Mouse (Mus musculus): ENCODE data around the gene Olfr101. TPM values are rescaled to one million over a fixed set of nuclear protein-coding genes. Genes with fewer than 3 reads are reported as not detected.

The Olfr101 gene
- polyA plus RNA-seq, 1 experiment from 2014 or later, result not detected

DNA sequence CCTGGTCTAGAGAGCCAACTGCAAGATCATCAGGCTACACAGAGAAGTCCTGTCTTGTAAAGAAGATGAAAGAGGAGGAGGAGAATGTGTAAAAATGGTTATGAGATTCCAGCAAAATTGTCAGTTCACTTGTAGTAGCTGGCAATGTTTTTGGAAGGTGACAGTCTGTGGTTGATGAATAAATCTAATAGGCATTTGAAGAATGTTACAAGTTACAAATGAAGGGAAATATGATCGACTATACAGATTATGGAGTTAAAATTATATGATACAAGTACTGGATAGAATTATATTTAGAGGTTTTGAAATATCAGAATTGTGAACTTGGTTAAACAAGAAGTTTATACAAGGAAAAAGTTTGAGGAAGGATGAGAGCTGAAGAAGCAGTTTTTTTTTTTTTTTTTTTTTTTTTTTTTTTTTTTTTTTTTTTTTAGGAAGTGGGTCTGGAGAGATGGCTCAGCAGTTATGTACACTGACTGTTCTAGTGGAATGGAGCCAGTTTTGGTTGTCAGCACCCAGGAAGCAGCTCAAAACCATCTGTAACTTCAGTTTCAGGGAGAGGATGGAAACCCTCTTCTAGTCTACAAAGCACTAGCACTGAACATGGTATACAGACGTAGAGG, 28.4 kb downstream of the Olfr101 start:
- 52% methylated on average over 2 of the region's 2 CpGs for WGBS
- Histone ChIP-seq H3K4me2 (ENCODE audit: low read length) (no peak overlapping the region), H3K4me3 (ENCODE audit: control insufficient read depth in 1 of 2, insufficient read depth in 1 of 2, low read depth in 1 of 2, low read length in 2 of 2) (no peak overlapping the region), H3K9me3 (ENCODE audit: control insufficient read depth, low read length) (no peaks in the 10 kb centered on the region), H3K27ac (replicated peaks in 1 of 2; ENCODE audit: control insufficient read depth in 1 of 2, insufficient read depth in 1 of 2, low read depth in 2 of 2, low read length in 2 of 2) (no peak overlapping the region), H3K4me1 (ENCODE audit: control insufficient read depth in 2 of 2, insufficient read depth in 2 of 2, low read length in 2 of 2) (no peaks in the 10 kb centered on the region), H3K36me3 (ENCODE audit: control insufficient read depth, insufficient read depth, low read length) (no peaks in the 10 kb centered on the region), H3K27me3 (ENCODE audit: control insufficient read depth, insufficient read depth, low read length) (no peaks in the 10 kb centered on the region), H3K9ac (ENCODE audit: low read length) (no peak overlapping the region)
- ATAC-seq (ENCODE audit: insufficient number of reproducible peaks, insufficient read depth, low FRiP score, low read depth), result no peak

GRCm38 (mm10) chr17:37270702-37271092, 33.4 kb downstream of the Olfr101 start:
- Histone ChIP-seq H3K4me1 (ENCODE audit: control insufficient read depth in 2 of 2, insufficient read depth in 2 of 2, low read length in 2 of 2) (peaks cover 0 to 3% of the 10 kb centered on the region in 2 experiments; a peak in 1 of 4 replicates), H3K9me3 (ENCODE audit: control insufficient read depth, low read length) (no peaks in the 10 kb centered on the region), H3K27ac (replicated peaks in 1 of 2; ENCODE audit: control insufficient read depth in 1 of 2, insufficient read depth in 1 of 2, low read depth in 2 of 2, low read length in 2 of 2) (no peak overlapping the region), H3K4me3 (ENCODE audit: control insufficient read depth in 1 of 2, insufficient read depth in 1 of 2, low read depth in 1 of 2, low read length in 2 of 2) (peak overlapping the region; percentile 58 to 62), H3K4me2 (ENCODE audit: low read length) (peak overlapping the region; percentile 93), H3K36me3 (ENCODE audit: control insufficient read depth, insufficient read depth, low read length) (no peaks in the 10 kb centered on the region), H3K9ac (ENCODE audit: low read length) (peak overlapping the region; percentile 68), H3K27me3 (ENCODE audit: control insufficient read depth, insufficient read depth, low read length) (no peaks in the 10 kb centered on the region)
- 46% methylated on average over 8 of the region's 8 CpGs for WGBS
- ATAC-seq (ENCODE audit: insufficient number of reproducible peaks, insufficient read depth, low FRiP score, low read depth), result 0 out of 2 replicates have a peak, but pooled peaks have one; percentile 29

DNA sequence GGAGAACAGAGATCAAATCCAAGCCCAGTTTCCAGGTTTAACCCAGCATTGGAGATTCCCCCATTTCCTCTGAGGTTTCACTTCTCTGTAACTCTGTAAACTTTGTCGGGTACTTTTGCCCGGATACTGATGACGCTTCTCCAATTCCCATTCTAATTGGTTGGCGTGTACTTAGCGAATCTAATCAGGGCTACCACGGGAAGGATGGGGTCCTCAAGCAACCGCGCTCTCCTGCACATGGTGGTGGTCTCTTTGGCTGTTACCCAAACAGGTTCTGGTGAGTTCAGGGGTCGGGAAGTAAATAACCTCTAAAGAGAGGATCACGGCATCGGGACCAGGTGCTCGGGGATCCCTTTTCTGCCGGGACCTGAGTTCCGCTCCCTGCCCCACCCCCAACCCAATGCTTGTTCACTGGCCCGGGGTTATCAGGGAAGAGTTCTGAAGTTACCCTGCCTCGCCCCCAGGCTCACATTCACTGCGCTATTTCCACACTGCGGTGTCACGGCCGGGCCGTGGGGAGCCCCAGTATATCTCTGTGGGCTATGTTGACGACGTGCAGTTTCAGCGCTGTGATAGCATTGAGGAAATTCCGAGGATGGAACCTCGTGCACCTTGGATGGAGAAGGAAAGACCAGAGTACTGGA, 33.9 kb downstream of the Olfr101 start, which contains the start of gene H2-M3:
H2-M3 (plus strand) TSS at position 163 of the 644 bp plus-strand sequence.
- Histone ChIP-seq H3K4me2 (ENCODE audit: low read length) (peak within 1 kb of the TSS; percentile 93), H3K4me3 (ENCODE audit: control insufficient read depth in 1 of 2, insufficient read depth in 1 of 2, low read depth in 1 of 2, low read length in 2 of 2) (peak within 1 kb of the TSS; percentile 58 to 62), H3K4me1 (ENCODE audit: control insufficient read depth in 2 of 2, insufficient read depth in 2 of 2, low read length in 2 of 2) (peaks cover 0 to 3% of the 10 kb centered on the region in 2 experiments; a peak in 1 of 4 replicates), H3K9ac (ENCODE audit: low read length) (peak within 1 kb of the TSS; percentile 68), H3K27me3 (ENCODE audit: control insufficient read depth, insufficient read depth, low read length) (no peaks in the 10 kb centered on the region), H3K27ac (replicated peaks in 1 of 2; ENCODE audit: control insufficient read depth in 1 of 2, insufficient read depth in 1 of 2, low read depth in 2 of 2, low read length in 2 of 2) (no peak within 1 kb of the TSS), H3K9me3 (ENCODE audit: control insufficient read depth, low read length) (no peaks in the 10 kb centered on the region), H3K36me3 (ENCODE audit: control insufficient read depth, insufficient read depth, low read length) (no peaks in the 10 kb centered on the region)
- WGBS, result 2% methylated on average over 26 of the region's 26 CpGs
- peak; percentile 82; the same call in 1 of the 2 replicates for ATAC-seq (ENCODE audit: insufficient number of reproducible peaks, insufficient read depth, low FRiP score, low read depth)

GRCm38 (mm10) chr17:37263626-37264025, 40.5 kb downstream of the Olfr101 start, which contains the start of gene Olfr98:
Gene Olfr98 (minus strand): TSS chr17:37263749.
- Histone ChIP-seq H3K9ac (ENCODE audit: low read length) (no peak within 1 kb of the TSS), H3K36me3 (ENCODE audit: control insufficient read depth, insufficient read depth, low read length) (no peaks in the 10 kb centered on the region), H3K27me3 (ENCODE audit: control insufficient read depth, insufficient read depth, low read length) (no peaks in the 10 kb centered on the region), H3K4me1 (ENCODE audit: control insufficient read depth in 2 of 2, insufficient read depth in 2 of 2, low read length in 2 of 2) (no peaks in the 10 kb centered on the region), H3K4me2 (ENCODE audit: low read length) (no peak within 1 kb of the TSS), H3K27ac (replicated peaks in 1 of 2; ENCODE audit: control insufficient read depth in 1 of 2, insufficient read depth in 1 of 2, low read depth in 2 of 2, low read length in 2 of 2) (no peak within 1 kb of the TSS), H3K4me3 (ENCODE audit: control insufficient read depth in 1 of 2, insufficient read depth in 1 of 2, low read depth in 1 of 2, low read length in 2 of 2) (no peak within 1 kb of the TSS), H3K9me3 (ENCODE audit: control insufficient read depth, low read length) (no peaks in the 10 kb centered on the region)
- 59% methylated on average over 1 of the region's 1 CpGs for WGBS
- ATAC-seq (ENCODE audit: insufficient number of reproducible peaks, insufficient read depth, low FRiP score, low read depth), result no peak

- WGBS, result 4% methylated on average over 1 of the region's 1 CpGs
- no peaks in the 10 kb centered on the region for H3K9me3 ChIP-seq (ENCODE audit: control insufficient read depth, low read length)
- no peaks in the 10 kb centered on the region for H3K27me3 ChIP-seq (ENCODE audit: control insufficient read depth, insufficient read depth, low read length)
- H3K4me1 ChIP-seq (ENCODE audit: control insufficient read depth in 2 of 2, insufficient read depth in 2 of 2, low read length in 2 of 2), result no peaks in the 10 kb centered on the region
- H3K4me3 ChIP-seq (ENCODE audit: control insufficient read depth in 1 of 2, insufficient read depth in 1 of 2, low read depth in 1 of 2, low read length in 2 of 2), result no peak overlapping the region
- no peak overlapping the region for H3K4me2 ChIP-seq (ENCODE audit: low read length)
- no peak overlapping the region for H3K27ac ChIP-seq (replicated peaks in 1 of 2; ENCODE audit: control insufficient read depth in 1 of 2, insufficient read depth in 1 of 2, low read depth in 2 of 2, low read length in 2 of 2)
- no peaks in the 10 kb centered on the region for H3K36me3 ChIP-seq (ENCODE audit: control insufficient read depth, insufficient read depth, low read length)
- ATAC-seq (ENCODE audit: insufficient number of reproducible peaks, insufficient read depth, low FRiP score, low read depth), result no peak
- H3K9ac ChIP-seq (ENCODE audit: low read length), result no peak overlapping the region
These were observed 53.6 kb downstream of the Olfr101 start for GRCm38 (mm10) chr17:37250544-37250943.

- ATAC-seq (ENCODE audit: insufficient number of reproducible peaks, insufficient read depth, low FRiP score, low read depth), result no peak
- H3K27ac ChIP-seq (replicated peaks in 1 of 2; ENCODE audit: control insufficient read depth in 1 of 2, insufficient read depth in 1 of 2, low read depth in 2 of 2, low read length in 2 of 2), result no peak overlapping the region
- no peaks in the 10 kb centered on the region for H3K36me3 ChIP-seq (ENCODE audit: control insufficient read depth, insufficient read depth, low read length)
These were observed 54.7 kb downstream of the Olfr101 start for GRCm38 (mm10) chr17:37249460-37249859.

More at GRCm38 (mm10) chr17:37249460-37249859, 54.7 kb downstream of the Olfr101 start:
- H3K4me1 ChIP-seq (ENCODE audit: control insufficient read depth in 2 of 2, insufficient read depth in 2 of 2, low read length in 2 of 2), result no peaks in the 10 kb centered on the region
- no peak overlapping the region for H3K4me2 ChIP-seq (ENCODE audit: low read length)
- H3K4me3 ChIP-seq (ENCODE audit: control insufficient read depth in 1 of 2, insufficient read depth in 1 of 2, low read depth in 1 of 2, low read length in 2 of 2), result no peak overlapping the region
- no peaks in the 10 kb centered on the region for H3K9me3 ChIP-seq (ENCODE audit: control insufficient read depth, low read length)
- H3K9ac ChIP-seq (ENCODE audit: low read length), result no peak overlapping the region
- no peaks in the 10 kb centered on the region for H3K27me3 ChIP-seq (ENCODE audit: control insufficient read depth, insufficient read depth, low read length)

Data from heart, embryonic 14.5 days (tissue).